Mouse (Mus musculus) erythroblast, embryonic 14.5 days (primary cell): Measurements from ENCODE around the gene Mllt6.

Source experiments
- GATA1 ChIP-seq: IDR thresholded peaks from 2 replicates; pipeline ENCODE4 v1.6.1; 2012; ENCODE audit warnings: low read length, inconsistent platforms, mixed read lengths
- TAL1 ChIP-seq: IDR thresholded peaks from 3 replicates; pipeline ENCODE4 v1.6.1; 2012; ENCODE audit warnings: low read length, inconsistent platforms, mixed read lengths

- TF ChIP-seq GATA1 (no peak), TAL1 (no peak)
These were observed 20.5 kb upstream of the Mllt6 start for GRCm38 (mm10) chr11:97642746-97643145.
